Mouse (Mus musculus) heart, embryonic 16.5 days (tissue): Measurements from ENCODE around the gene Atp5l. TPM values are rescaled to one million over a fixed set of nuclear protein-coding genes. Genes with fewer than 3 reads are reported as not detected.

ENCODE experiments used
- polyA plus RNA-seq: library from polyadenylated mRNA; unstranded; fragments of >200 nt; fragmentation: Nextera tagmentation; extraction: Ambion mirVana; gene quantifications from 2 replicates; pipeline ENCODE4 v1.2.1, GENCODE M21; 2015

The Atp5l gene
- polyA plus RNA-seq, 1 experiment from 2014 or later, result 1,180 TPM

Other genes with a start within 250 kb of the Atp5l start
- gene Treh, start 247.5 kb downstream of the Atp5l start, polyA plus RNA-seq, result 0.07 TPM in 1 of 2 replicates, not detected in the other
- gene Phldb1, start 185.5 kb downstream of the Atp5l start, polyA plus RNA-seq, result 25.9 and 30.4 TPM in 2 replicates
- 120 and 132 TPM in 2 replicates for gene Arcn1, start 152.9 kb downstream of the Atp5l start, polyA plus RNA-seq
- 56.9 and 65.2 TPM in 2 replicates for gene Ift46, start 152.8 kb downstream of the Atp5l start, polyA plus RNA-seq
- 2.7 TPM in 2 replicates for gene Tmem25, start 121.4 kb downstream of the Atp5l start, polyA plus RNA-seq
- 0.39 and 1.1 TPM in 2 replicates for gene Ttc36, start 117.7 kb downstream of the Atp5l start, polyA plus RNA-seq
- gene Kmt2a, start 39.4 kb downstream of the Atp5l start, polyA plus RNA-seq, result 7.7 and 8.2 TPM in 2 replicates
- 16.8 and 17.7 TPM in 2 replicates for gene Ube4a, start 44.9 kb upstream of the Atp5l start, polyA plus RNA-seq
- 37.6 and 99.6 TPM in 2 replicates for gene Cd3g, start 59.7 kb upstream of the Atp5l start, polyA plus RNA-seq
- 11.7 and 30.7 TPM in 2 replicates for gene Cd3d, start 61.0 kb upstream of the Atp5l start, polyA plus RNA-seq
- 25.0 and 71.7 TPM in 2 replicates for gene Cd3e, start 88.9 kb upstream of the Atp5l start, polyA plus RNA-seq
- gene Mpzl2, start 119.1 kb upstream of the Atp5l start, polyA plus RNA-seq, result 4.2 and 6.1 TPM in 2 replicates
- 1.5 and 1.9 TPM in 2 replicates for gene Mpzl3, start 134.4 kb upstream of the Atp5l start, polyA plus RNA-seq
- gene Jaml, start 158.4 kb upstream of the Atp5l start, polyA plus RNA-seq, result 0.41 and 0.87 TPM in 2 replicates
- 1.3 and 2.3 TPM in 2 replicates for gene Scn2b, start 197.0 kb upstream of the Atp5l start, polyA plus RNA-seq
- gene Scn4b, start 217.7 kb upstream of the Atp5l start, polyA plus RNA-seq, result 0.75 and 1.6 TPM in 2 replicates